Mouse (Mus musculus) subcutaneous adipose tissue, adult 2 months (tissue): ENCODE measurements around the gene Antxr2. TPM values are rescaled to one million over a fixed set of nuclear protein-coding genes. Genes with fewer than 3 reads are reported as not detected.

Experiments used
- polyA plus RNA-seq: library from polyadenylated mRNA; depleted of rRNA; stranded (reverse); fragments of >200 nt; gene quantifications from 2 replicates; pipeline ENCODE4 v1.2.3, GENCODE M21; 2012; ENCODE audit warnings: low replicate concordance; rRNA removed

The Antxr2 gene
- polyA plus RNA-seq, result 16.2 and 28.7 TPM in 2 replicates

DNA sequence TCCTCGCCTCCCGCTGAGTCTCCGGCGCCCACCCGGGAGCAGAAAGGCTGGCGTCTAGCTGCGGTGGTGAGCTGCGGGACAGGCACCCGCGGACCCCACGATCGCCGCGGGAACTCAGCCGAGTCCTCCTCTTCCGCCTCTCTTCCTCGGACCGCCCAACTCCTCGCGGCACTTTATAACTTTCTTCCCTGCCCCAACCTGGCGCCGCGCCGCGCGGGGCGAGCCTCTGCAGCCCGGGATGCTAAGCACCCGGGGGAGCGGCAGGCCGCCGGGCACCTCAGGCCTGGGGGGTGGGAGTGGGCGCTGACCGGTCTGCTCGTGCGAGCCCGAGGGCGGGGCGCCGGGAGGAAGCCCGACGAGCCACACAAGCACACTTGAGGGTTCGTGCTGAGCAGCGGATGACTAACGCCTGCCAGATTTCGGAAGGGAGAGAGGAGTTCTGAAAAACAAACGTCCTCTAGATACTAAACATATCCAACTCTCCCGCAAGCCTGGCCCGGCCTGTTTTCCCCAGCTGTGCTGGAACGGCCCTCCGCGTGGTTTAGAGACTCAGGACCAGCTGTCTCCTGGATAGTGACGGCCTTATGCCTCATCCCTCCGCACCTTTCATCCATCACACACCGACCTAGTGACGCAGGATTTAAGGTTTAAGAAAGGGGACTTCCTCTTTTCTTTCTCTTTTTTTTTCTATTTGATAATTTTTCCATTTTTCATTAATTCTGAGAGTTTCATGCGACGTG lies at the start of gene Antxr2:
TSS of gene Antxr2 (minus strand) at position 142 of the 740 bp plus-strand sequence.

Other genes starting within 250 kb of the Antxr2 start
- 0.37 and 0.45 TPM in 2 replicates for gene Prdm8, start 136.2 kb upstream of the Antxr2 start, polyA plus RNA-seq
- 0.08 TPM in 1 of 2 replicates, not detected in the other for gene Fgf5, start 223.1 kb upstream of the Antxr2 start, polyA plus RNA-seq